In the genomic region with DNA sequence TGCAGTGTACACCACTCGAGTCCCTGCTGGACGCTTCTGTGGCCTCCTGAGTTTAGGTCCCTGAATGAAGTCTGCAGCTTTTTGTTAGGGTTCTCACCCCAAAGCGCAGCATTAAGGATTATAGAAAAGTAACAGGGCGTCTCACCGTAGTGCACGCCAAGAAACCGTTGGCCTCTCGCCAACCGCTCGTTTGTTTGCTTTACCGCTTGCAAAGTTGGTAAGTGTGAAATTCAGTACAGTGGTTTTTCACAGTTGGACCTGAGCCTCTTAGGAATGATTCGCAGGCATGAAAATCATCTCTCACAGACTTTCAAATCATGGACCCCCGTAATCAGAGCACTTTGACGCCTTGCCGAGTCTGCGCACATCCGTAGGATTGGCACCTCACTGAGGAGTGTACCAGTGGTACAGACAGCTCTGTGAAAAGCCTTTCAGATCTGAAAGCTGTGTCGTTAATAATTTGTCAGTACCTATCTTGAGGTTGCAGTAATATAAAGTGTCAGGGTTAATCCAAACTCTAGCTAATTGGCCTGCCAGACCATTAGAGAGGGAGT, we compare ENCODE assay signal across 8 mouse cellular contexts.
DNase-seq lines count a peak whose midpoint lies in the region; ATAC-seq lines count a peak whose summit lies in the region.

No protein-coding gene starts in this region.

- H3K9ac ChIP-seq in hindbrain, embryonic 12.5 days, result no peak overlapping the region
- no peak overlapping the region for H3K9ac ChIP-seq in forebrain, embryonic 12.5 days

- no peaks in the 10 kb centered on the region for H3K27me3 ChIP-seq in hindbrain, embryonic 12.5 days
- no peaks in the 10 kb centered on the region for H3K27me3 ChIP-seq in hindbrain, embryonic 10.5 days (ENCODE audit: insufficient read depth, poor library complexity, severe bottlenecking)
- H3K27me3 ChIP-seq in forebrain, embryonic 12.5 days, result no peaks in the 10 kb centered on the region

- no peak overlapping the region for H3K4me3 ChIP-seq in hindbrain, embryonic 12.5 days
- no peak overlapping the region for H3K4me3 ChIP-seq in hindbrain, embryonic 10.5 days
- no peak overlapping the region for H3K4me3 ChIP-seq in forebrain, embryonic 12.5 days (replicated peaks)

- peaks cover 72% of the 10 kb centered on the region for H3K36me3 ChIP-seq in hindbrain, embryonic 12.5 days
- peaks cover 89% of the 10 kb centered on the region for H3K36me3 ChIP-seq in hindbrain, embryonic 10.5 days
- H3K36me3 ChIP-seq in forebrain, embryonic 12.5 days (replicated peaks), result peaks cover 47% of the 10 kb centered on the region

- H3K4me1 ChIP-seq in hindbrain, embryonic 12.5 days, result peaks cover 3% of the 10 kb centered on the region; the same call in 1 of the 2 replicates
- H3K4me1 ChIP-seq in hindbrain, embryonic 10.5 days (replicated peaks), result no peaks in the 10 kb centered on the region
- H3K4me1 ChIP-seq in forebrain, embryonic 12.5 days, result peaks cover 4% of the 10 kb centered on the region; the same call in 1 of the 2 replicates

- no peak for DNase-seq in hindbrain, embryonic 10.5 days (ENCODE audit: low spot score)
- DNase-seq in large intestine, adult 2 months (ENCODE audit: low read depth, low spot score), result peak; percentile 31
- DNase-seq in lung, postnatal 25 days (ENCODE audit: low spot score), result peak; percentile 62
- DNase-seq in gastrocnemius, adult 8-10 months (ENCODE audit: low spot score in 2 of 2), result no peak
- no peak for DNase-seq in embryo, embryonic 10.5 days (ENCODE audit: low spot score)

- H3K27ac ChIP-seq in hindbrain, embryonic 12.5 days, result no peak overlapping the region
- no peak overlapping the region for H3K27ac ChIP-seq in hindbrain, embryonic 10.5 days
- peak overlapping the region; percentile 47 for H3K27ac ChIP-seq in forebrain, embryonic 12.5 days

- H3K4me2 ChIP-seq in hindbrain, embryonic 12.5 days (replicated peaks), result no peak overlapping the region
- H3K4me2 ChIP-seq in forebrain, embryonic 12.5 days, result peak overlapping the region; percentile 21; the same call in 1 of the 2 replicates

- 81% methylated on average over 18 of the region's 18 CpGs for WGBS in hindbrain, embryonic 12.5 days
- 94% methylated on average over 18 of the region's 18 CpGs for WGBS in hindbrain, embryonic 10.5 days
- WGBS in forebrain, embryonic 12.5 days, result 64% methylated on average over 18 of the region's 18 CpGs
- 51% methylated on average over 18 of the region's 18 CpGs for WGBS in large intestine, adult 2 months

- H3K9me3 ChIP-seq in hindbrain, embryonic 12.5 days (replicated peaks), result no peaks in the 10 kb centered on the region
- no peaks in the 10 kb centered on the region for H3K9me3 ChIP-seq in hindbrain, embryonic 10.5 days
- H3K9me3 ChIP-seq in forebrain, embryonic 12.5 days, result no peaks in the 10 kb centered on the region

- 0 out of 2 replicates have a peak, but pooled peaks have one; percentile 27 for ATAC-seq in hindbrain, embryonic 12.5 days (ENCODE audit: low FRiP score)
- peak; percentile 66; the same call in 1 of the 2 replicates for ATAC-seq in forebrain, embryonic 12.5 days (ENCODE audit: low FRiP score)
- ATAC-seq in megakaryocyte progenitor cell, adult 5-6 weeks (replicated peaks; ENCODE audit: poor library complexity), result no peak

Comparison
In these comparisons a context has a peak if more than half of its experiments do, and no peak if none do; other contexts are left out.
1. DNase-seq: peak in large intestine, adult 2 months (single experiment) and lung, postnatal 25 days (single experiment); none in hindbrain, embryonic 10.5 days (single experiment), gastrocnemius, adult 8-10 months (0 of 2) and embryo, embryonic 10.5 days (single experiment).